Mouse (Mus musculus): ENCODE results near the gene Npepl1. TPM values are rescaled to one million over a fixed set of nuclear protein-coding genes. Genes with fewer than 3 reads are reported as not detected.

Gene Npepl1
- polyA plus RNA-seq, 1 experiment from 2014 or later: 44.5 TPM

GRCm38 (mm10) chr2:174081833-174082232 is 28.3 kb upstream of the Npepl1 start:
- 85% methylated on average over 5 of the region's 5 CpGs for WGBS
- ATAC-seq (ENCODE audit: insufficient number of reproducible peaks, insufficient read depth, low FRiP score, low read depth): no peak
- Histone ChIP-seq H3K4me3 (ENCODE audit: control insufficient read depth in 1 of 2, insufficient read depth in 1 of 2, low read depth in 1 of 2, low read length in 2 of 2) (no peak overlapping the region), H3K9ac (ENCODE audit: low read length) (no peak overlapping the region), H3K36me3 (ENCODE audit: control insufficient read depth, insufficient read depth, low read length) (peaks cover 3% of the 10 kb centered on the region; the same call in 1 of the 2 replicates), H3K27ac (replicated peaks in 1 of 2; ENCODE audit: control insufficient read depth in 1 of 2, insufficient read depth in 1 of 2, low read depth in 2 of 2, low read length in 2 of 2) (no peak overlapping the region), H3K4me1 (ENCODE audit: control insufficient read depth in 2 of 2, insufficient read depth in 2 of 2, low read length in 2 of 2) (peaks cover 2 to 23% of the 10 kb centered on the region in 2 experiments), H3K4me2 (ENCODE audit: low read length) (no peak overlapping the region), H3K27me3 (ENCODE audit: control insufficient read depth, insufficient read depth, low read length) (no peaks in the 10 kb centered on the region), H3K9me3 (ENCODE audit: control insufficient read depth, low read length) (no peaks in the 10 kb centered on the region)

GRCm38 (mm10) chr2:174082380-174082918 is 27.7 kb upstream of the Npepl1 start:
- H3K27me3 ChIP-seq (ENCODE audit: control insufficient read depth, insufficient read depth, low read length): no peaks in the 10 kb centered on the region
- no peak overlapping the region for H3K27ac ChIP-seq (replicated peaks in 1 of 2; ENCODE audit: control insufficient read depth in 1 of 2, insufficient read depth in 1 of 2, low read depth in 2 of 2, low read length in 2 of 2)
- H3K4me1 ChIP-seq (ENCODE audit: control insufficient read depth in 2 of 2, insufficient read depth in 2 of 2, low read length in 2 of 2): peaks cover 2 to 17% of the 10 kb centered on the region in 2 experiments
- 86% methylated on average over 3 of the region's 3 CpGs for whole genome bisulfite sequencing
- no peaks in the 10 kb centered on the region for H3K9me3 ChIP-seq (ENCODE audit: control insufficient read depth, low read length)
- H3K36me3 ChIP-seq (ENCODE audit: control insufficient read depth, insufficient read depth, low read length): peaks cover 3% of the 10 kb centered on the region; the same call in 1 of the 2 replicates
- no peak overlapping the region for H3K4me2 ChIP-seq (ENCODE audit: low read length)
- no peak overlapping the region for H3K9ac ChIP-seq (ENCODE audit: low read length)
- no peak for ATAC-seq (ENCODE audit: insufficient number of reproducible peaks, insufficient read depth, low FRiP score, low read depth)
- H3K4me3 ChIP-seq (ENCODE audit: control insufficient read depth in 1 of 2, insufficient read depth in 1 of 2, low read depth in 1 of 2, low read length in 2 of 2): no peak overlapping the region

GRCm38 (mm10) chr2:174095086-174095485 is 15.1 kb upstream of the Npepl1 start:
- Histone ChIP-seq H3K27ac (replicated peaks in 1 of 2; ENCODE audit: control insufficient read depth in 1 of 2, insufficient read depth in 1 of 2, low read depth in 2 of 2, low read length in 2 of 2) (no peak overlapping the region), H3K4me3 (ENCODE audit: control insufficient read depth in 1 of 2, insufficient read depth in 1 of 2, low read depth in 1 of 2, low read length in 2 of 2) (no peak overlapping the region), H3K27me3 (ENCODE audit: control insufficient read depth, insufficient read depth, low read length) (no peaks in the 10 kb centered on the region), H3K4me2 (ENCODE audit: low read length) (no peak overlapping the region), H3K9ac (ENCODE audit: low read length) (no peak overlapping the region), H3K36me3 (ENCODE audit: control insufficient read depth, insufficient read depth, low read length) (peaks cover 75% of the 10 kb centered on the region), H3K9me3 (ENCODE audit: control insufficient read depth, low read length) (no peaks in the 10 kb centered on the region), H3K4me1 (ENCODE audit: control insufficient read depth in 2 of 2, insufficient read depth in 2 of 2, low read length in 2 of 2) (no peaks in the 10 kb centered on the region)
- no peak for ATAC-seq (ENCODE audit: insufficient number of reproducible peaks, insufficient read depth, low FRiP score, low read depth)
- WGBS: 87% methylated on average over 3 of the region's 3 CpGs

GRCm38 (mm10) chr2:174102399-174102798 is 7.8 kb upstream of the Npepl1 start:
- Histone ChIP-seq H3K4me1 (ENCODE audit: control insufficient read depth in 2 of 2, insufficient read depth in 2 of 2, low read length in 2 of 2) (no peaks in the 10 kb centered on the region), H3K9me3 (ENCODE audit: control insufficient read depth, low read length) (no peaks in the 10 kb centered on the region), H3K27ac (replicated peaks in 1 of 2; ENCODE audit: control insufficient read depth in 1 of 2, insufficient read depth in 1 of 2, low read depth in 2 of 2, low read length in 2 of 2) (no peak overlapping the region), H3K36me3 (ENCODE audit: control insufficient read depth, insufficient read depth, low read length) (peaks cover 16% of the 10 kb centered on the region), H3K27me3 (ENCODE audit: control insufficient read depth, insufficient read depth, low read length) (no peaks in the 10 kb centered on the region), H3K4me2 (ENCODE audit: low read length) (no peak overlapping the region), H3K9ac (ENCODE audit: low read length) (no peak overlapping the region), H3K4me3 (ENCODE audit: control insufficient read depth in 1 of 2, insufficient read depth in 1 of 2, low read depth in 1 of 2, low read length in 2 of 2) (no peak overlapping the region)
- no peak for ATAC-seq (ENCODE audit: insufficient number of reproducible peaks, insufficient read depth, low FRiP score, low read depth)
- WGBS: 91% methylated on average over 7 of the region's 7 CpGs

- Histone ChIP-seq H3K9me3 (ENCODE audit: control insufficient read depth, low read length) (no peaks in the 10 kb centered on the region), H3K36me3 (ENCODE audit: control insufficient read depth, insufficient read depth, low read length) (peaks cover 5% of the 10 kb centered on the region), H3K4me3 (ENCODE audit: control insufficient read depth in 1 of 2, insufficient read depth in 1 of 2, low read depth in 1 of 2, low read length in 2 of 2) (no peak overlapping the region), H3K4me1 (ENCODE audit: control insufficient read depth in 2 of 2, insufficient read depth in 2 of 2, low read length in 2 of 2) (no peaks in the 10 kb centered on the region), H3K4me2 (ENCODE audit: low read length) (no peak overlapping the region), H3K27me3 (ENCODE audit: control insufficient read depth, insufficient read depth, low read length) (no peaks in the 10 kb centered on the region), H3K27ac (replicated peaks in 1 of 2; ENCODE audit: control insufficient read depth in 1 of 2, insufficient read depth in 1 of 2, low read depth in 2 of 2, low read length in 2 of 2) (no peak overlapping the region), H3K9ac (ENCODE audit: low read length) (no peak overlapping the region)
- no peak for ATAC-seq (ENCODE audit: insufficient number of reproducible peaks, insufficient read depth, low FRiP score, low read depth)
- WGBS: 72% methylated on average over 4 of the region's 4 CpGs
Observed at GRCm38 (mm10) chr2:174103527-174103926, 6.6 kb upstream of the Npepl1 start.

GRCm38 (mm10) chr2:174107375-174107774 is 2.8 kb upstream of the Npepl1 start:
- Histone ChIP-seq H3K9ac (ENCODE audit: low read length) (no peak overlapping the region), H3K4me2 (ENCODE audit: low read length) (no peak overlapping the region), H3K4me3 (ENCODE audit: control insufficient read depth in 1 of 2, insufficient read depth in 1 of 2, low read depth in 1 of 2, low read length in 2 of 2) (no peak overlapping the region), H3K36me3 (ENCODE audit: control insufficient read depth, insufficient read depth, low read length) (no peaks in the 10 kb centered on the region), H3K4me1 (ENCODE audit: control insufficient read depth in 2 of 2, insufficient read depth in 2 of 2, low read length in 2 of 2) (peaks cover 12% of the 10 kb centered on the region in 2 experiments; a peak in 3 of 4 replicates), H3K27me3 (ENCODE audit: control insufficient read depth, insufficient read depth, low read length) (no peaks in the 10 kb centered on the region), H3K9me3 (ENCODE audit: control insufficient read depth, low read length) (no peaks in the 10 kb centered on the region), H3K27ac (replicated peaks in 1 of 2; ENCODE audit: control insufficient read depth in 1 of 2, insufficient read depth in 1 of 2, low read depth in 2 of 2, low read length in 2 of 2) (no peak overlapping the region)
- ATAC-seq (ENCODE audit: insufficient number of reproducible peaks, insufficient read depth, low FRiP score, low read depth): no peak
- WGBS: 87% methylated on average over 3 of the region's 3 CpGs

- Histone ChIP-seq H3K9me3 (ENCODE audit: control insufficient read depth, low read length) (no peaks in the 10 kb centered on the region), H3K4me1 (ENCODE audit: control insufficient read depth in 2 of 2, insufficient read depth in 2 of 2, low read length in 2 of 2) (peaks cover 14 to 15% of the 10 kb centered on the region in 2 experiments; a peak in 3 of 4 replicates), H3K4me2 (ENCODE audit: low read length) (peak overlapping the region; percentile 92), H3K4me3 (ENCODE audit: control insufficient read depth in 1 of 2, insufficient read depth in 1 of 2, low read depth in 1 of 2, low read length in 2 of 2) (peak overlapping the region; percentile 67 to 72), H3K36me3 (ENCODE audit: control insufficient read depth, insufficient read depth, low read length) (peaks cover 16% of the 10 kb centered on the region), H3K27ac (replicated peaks in 1 of 2; ENCODE audit: control insufficient read depth in 1 of 2, insufficient read depth in 1 of 2, low read depth in 2 of 2, low read length in 2 of 2) (peak overlapping the region; percentile 13 to 71; a peak in 3 of 4 replicates), H3K9ac (ENCODE audit: low read length) (peak overlapping the region; percentile 91), H3K27me3 (ENCODE audit: control insufficient read depth, insufficient read depth, low read length) (no peaks in the 10 kb centered on the region)
- 47% methylated on average over 33 of the region's 33 CpGs for WGBS
- peak; percentile 4; the same call in 1 of the 2 replicates for ATAC-seq (ENCODE audit: insufficient number of reproducible peaks, insufficient read depth, low FRiP score, low read depth)
Observed at GRCm38 (mm10) chr2:174110783-174111549, 817 bp downstream of the Npepl1 start.

Measured in heart, embryonic 14.5 days (tissue).